11 mouse cellular contexts compared by ENCODE assay signal in the genomic region with DNA sequence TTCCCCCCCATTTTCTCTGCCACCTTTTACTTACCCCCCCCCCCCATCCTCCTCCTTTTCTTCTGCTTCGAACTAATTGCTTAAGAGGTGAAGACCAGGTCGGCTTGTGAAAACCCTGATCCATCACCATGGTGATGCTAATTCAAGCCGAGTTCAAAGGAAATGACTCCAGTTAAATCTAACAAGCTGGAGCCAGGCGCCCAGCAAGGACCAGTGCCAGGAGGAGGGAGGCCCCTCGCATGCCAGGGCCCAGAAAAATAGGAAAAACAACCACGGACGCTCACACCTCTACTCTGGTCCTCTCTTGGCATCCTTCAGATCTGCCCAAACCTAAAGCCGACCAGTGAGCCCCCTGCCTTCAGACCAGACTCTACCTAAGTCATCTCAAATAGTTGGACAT. TPM values are rescaled to one million over a fixed set of nuclear protein-coding genes. Genes with fewer than 3 reads are reported as not detected.
DNase-seq lines count a peak whose midpoint lies in the region; ATAC-seq lines count a peak whose summit lies in the region.
"Had no signal": no experiment of that assay in that cellular context is flagged by ENCODE, and none has a peak within 500 bp of the region (broad histone marks: within the 10 kb centered on the region; RNA-seq: fewer than 3 reads in every experiment).

No protein-coding gene starts in this region.

- H3K27ac ChIP-seq in neural tube, embryonic 13.5 days (replicated peaks) = no peak overlapping the region
- no peak overlapping the region for H3K27ac ChIP-seq in embryonic facial prominence, embryonic 11.5 days (replicated peaks; ENCODE audit: low read depth, low read length)

- no peaks in the 10 kb centered on the region for H3K9me3 ChIP-seq in neural tube, embryonic 13.5 days
- H3K9me3 ChIP-seq in embryonic facial prominence, embryonic 11.5 days (replicated peaks; ENCODE audit: control insufficient read depth, low read length) = no peaks in the 10 kb centered on the region

- peaks cover 68% of the 10 kb centered on the region for H3K27me3 ChIP-seq in neural tube, embryonic 13.5 days
- peaks cover 13% of the 10 kb centered on the region; the same call in 1 of the 2 replicates for H3K27me3 ChIP-seq in embryonic facial prominence, embryonic 11.5 days (ENCODE audit: control insufficient read depth, insufficient read depth, low read length)

- H3K36me3 ChIP-seq in neural tube, embryonic 13.5 days = no peaks in the 10 kb centered on the region
- H3K36me3 ChIP-seq in embryonic facial prominence, embryonic 11.5 days (replicated peaks; ENCODE audit: control insufficient read depth, insufficient read depth, low read depth, low read length) = no peaks in the 10 kb centered on the region

- H3K4me2 ChIP-seq in neural tube, embryonic 13.5 days = no peak overlapping the region
- H3K4me2 ChIP-seq in embryonic facial prominence, embryonic 11.5 days (ENCODE audit: low read depth, low read length) = no peak overlapping the region

- no peak overlapping the region for H3K4me3 ChIP-seq in neural tube, embryonic 13.5 days
- H3K4me3 ChIP-seq in embryonic facial prominence, embryonic 11.5 days (ENCODE audit: low read depth, low read length) = no peak overlapping the region

- 0 out of 2 replicates have a peak, but pooled peaks have one; percentile 36 for ATAC-seq in neural tube, embryonic 13.5 days (ENCODE audit: low read depth)
- no peak for ATAC-seq in embryonic facial prominence, embryonic 11.5 days (replicated peaks; ENCODE audit: insufficient number of reproducible peaks, low FRiP score, low TSS enrichment, low read depth)
- ATAC-seq in activated CD4-positive, CD25-positive, alpha-beta regulatory T cell, adult 4 months = no peak

- DNase-seq in neural tube, embryonic 10.5 days (ENCODE audit: extremely low spot score, low spot score) = no peak
- peak; percentile 62 for DNase-seq in embryonic facial prominence, embryonic 11.5 days (ENCODE audit: low spot score)
- DNase-seq in layer of hippocampus, adult 8-10 months (ENCODE audit: low spot score in 2 of 2) = peak; percentile 44 to 48
- peak; percentile 60 for DNase-seq in retina, embryonic 14.5 days (ENCODE audit: low spot score)
- DNase-seq in urinary bladder, postnatal 36 days (ENCODE audit: low spot score in 2 of 2) = no peak
- no peak for DNase-seq in lung, adult 18-20 months
- DNase-seq: heart, postnatal 10 days; kidney, adult 2 months had no signal

- H3K9ac ChIP-seq in neural tube, embryonic 13.5 days = no peak overlapping the region
- H3K9ac ChIP-seq in embryonic facial prominence, embryonic 11.5 days (replicated peaks; ENCODE audit: low read length) = no peak overlapping the region

- 5% methylated on average over 8 of the region's 8 CpGs for WGBS in neural tube, embryonic 13.5 days
- 7% methylated on average over 8 of the region's 8 CpGs for WGBS in embryonic facial prominence, embryonic 11.5 days

- H3K4me1 ChIP-seq in neural tube, embryonic 13.5 days (replicated peaks) = peaks cover 10% of the 10 kb centered on the region
- H3K4me1 ChIP-seq in embryonic facial prominence, embryonic 11.5 days (ENCODE audit: control insufficient read depth, insufficient read depth, low read length) = peaks cover 10% of the 10 kb centered on the region; the same call in 1 of the 2 replicates

RNA-seq across cellular contexts. Expression of a gene that starts 29.5 kb away (rescaled TPM):
- polyA plus RNA-seq in neural tube, embryonic 13.5 days (2015; fragmentation: Nextera tagmentation; extraction: Ambion mirVana) = 17.3 and 21.1 TPM in 2 replicates
- 73.3 and 73.5 TPM in 2 replicates for polyA plus RNA-seq in embryonic facial prominence, embryonic 11.5 days (2014; fragmentation: Nextera tagmentation; extraction: Ambion mirVana)
- 10 to 100 TPM; 14.4 to 23.9 (median 18.0) TPM for total RNA-seq in layer of hippocampus, adult 8-10 months (2022)
- under 1 TPM; 0.69 to 0.98 TPM for polyA plus RNA-seq in activated CD4-positive, CD25-positive, alpha-beta regulatory T cell, adult 4 months (2017; shearing (Covaris generic))
- total RNA-seq: CH12.LX had no signal

RNA-seq across cellular contexts. Expression of a gene that starts 41.5 kb away (rescaled TPM):
- 0.34 and 0.38 TPM in 2 replicates for polyA plus RNA-seq in neural tube, embryonic 13.5 days (2015; fragmentation: Nextera tagmentation; extraction: Ambion mirVana)
- polyA plus RNA-seq in embryonic facial prominence, embryonic 11.5 days (2014; fragmentation: Nextera tagmentation; extraction: Ambion mirVana) = 4.9 and 6.1 TPM in 2 replicates
- under 1 TPM in 3 of 4 experiments, not detected in 1; 0.13 to 0.56 (median 0.23) TPM for total RNA-seq in layer of hippocampus, adult 8-10 months (2022)
- not detected for polyA plus RNA-seq in activated CD4-positive, CD25-positive, alpha-beta regulatory T cell, adult 4 months (2017; shearing (Covaris generic))

RNA-seq across cellular contexts. Expression of a gene that starts 59.0 kb away (rescaled TPM):
- not detected in 2 replicates for polyA plus RNA-seq in neural tube, embryonic 13.5 days (2015; fragmentation: Nextera tagmentation; extraction: Ambion mirVana)
- polyA plus RNA-seq in embryonic facial prominence, embryonic 11.5 days (2014; fragmentation: Nextera tagmentation; extraction: Ambion mirVana) = 0.11 TPM in 1 of 2 replicates, not detected in the other
- total RNA-seq in layer of hippocampus, adult 8-10 months (2022) = under 1 TPM in 1 of 4 experiments, not detected in 3; 0.34 TPM
- not detected for polyA plus RNA-seq in activated CD4-positive, CD25-positive, alpha-beta regulatory T cell, adult 4 months (2017; shearing (Covaris generic))

Comparison
In these comparisons a context has a peak if more than half of its experiments do, and no peak if none do; other contexts are left out.
1. DNase-seq: peak in embryonic facial prominence, embryonic 11.5 days (single experiment), layer of hippocampus, adult 8-10 months (2 of 2) and retina, embryonic 14.5 days (single experiment); none in neural tube, embryonic 10.5 days (single experiment), urinary bladder, postnatal 36 days (0 of 2) and lung, adult 18-20 months (0 of 2).